Mouse (Mus musculus) ovary, adult 2 months (tissue): Measurements from ENCODE around the gene Il11ra1. TPM values are rescaled to one million over a fixed set of nuclear protein-coding genes. Genes with fewer than 3 reads are reported as not detected.

Experiments
- polyA plus RNA-seq: library from polyadenylated mRNA; depleted of rRNA; stranded (reverse); fragments of >200 nt; gene quantifications from 2 replicates; pipeline ENCODE4 v1.2.3, GENCODE M21; 2012; rRNA removed

The Il11ra1 gene
- polyA plus RNA-seq = 162 and 259 TPM in 2 replicates

GRCm38 (mm10) chr4:41699783-41700182 is at the start of gene Il11ra1:
TSS of gene Il11ra1 (plus strand) at chr4:41699989.

GRCm38 (mm10) chr4:41696930-41697841 is 2.6 kb upstream of the Il11ra1 start, which contains the start of gene Cntfr:
TSS of gene Cntfr (minus strand) at chr4:41697089.

GRCm38 (mm10) chr4:41713197-41714067 is 13.6 kb downstream of the Il11ra1 start, which contains the start of gene Rpp25l:
TSS of gene Rpp25l (minus strand) at chr4:41713534.

GRCm38 (mm10) chr4:41722918-41723351 is 23.1 kb downstream of the Il11ra1 start, which contains the start of gene Dctn3:
TSS of gene Dctn3 (minus strand) at chr4:41723170.

GRCm38 (mm10) chr4:41731052-41731765 is 31.4 kb downstream of the Il11ra1 start, which contains the start of gene Arid3c:
TSS of gene Arid3c (minus strand) at chr4:41731142.

GRCm38 (mm10) chr4:41754797-41755337 is 55.1 kb downstream of the Il11ra1 start, which contains the start of gene Galt:
TSS of gene Galt (plus strand) at chr4:41755228.

GRCm38 (mm10) chr4:41755338-41756305 is 55.8 kb downstream of the Il11ra1 start, which contains the start of gene Sigmar1:
TSS of gene Sigmar1 (minus strand) at chr4:41756157.

GRCm38 (mm10) chr4:41774002-41774401 is 74.2 kb downstream of the Il11ra1 start, which contains the start of gene Ccl27a:
TSS of gene Ccl27a (minus strand) at chr4:41774247.

Other genes with a start within 250 kb of the Il11ra1 start
- 1.7 and 2.6 TPM in 2 replicates for gene Kif24, start 235.1 kb upstream of the Il11ra1 start, polyA plus RNA-seq
- gene Nudt2, start 234.8 kb upstream of the Il11ra1 start, polyA plus RNA-seq = 10.4 and 11.9 TPM in 2 replicates
- 8.8 and 9.1 TPM in 2 replicates for gene AI464131, start 196.9 kb upstream of the Il11ra1 start, polyA plus RNA-seq
- 36.8 and 36.9 TPM in 2 replicates for gene 1110017D15Rik, start 182.7 kb upstream of the Il11ra1 start, polyA plus RNA-seq
- gene Fam219a, start 130.5 kb upstream of the Il11ra1 start, polyA plus RNA-seq = 39.7 and 44.1 TPM in 2 replicates
- gene Dnaic1, start 130.2 kb upstream of the Il11ra1 start, polyA plus RNA-seq = 7.8 and 7.9 TPM in 2 replicates
- gene Enho, start 59.7 kb upstream of the Il11ra1 start, polyA plus RNA-seq = 37.4 and 45.6 TPM in 2 replicates
- 21.2 and 25.5 TPM in 2 replicates for gene Cntfr, start 2.9 kb upstream of the Il11ra1 start, polyA plus RNA-seq
- 65.6 and 76.5 TPM in 2 replicates for gene Rpp25l, start 13.5 kb downstream of the Il11ra1 start, polyA plus RNA-seq
- gene Dctn3, start 23.2 kb downstream of the Il11ra1 start, polyA plus RNA-seq = 61.0 and 63.4 TPM in 2 replicates
- 0.09 TPM in 1 of 2 replicates, not detected in the other for gene Arid3c, start 31.2 kb downstream of the Il11ra1 start, polyA plus RNA-seq
- 85.7 and 104 TPM in 2 replicates for gene Galt, start 55.2 kb downstream of the Il11ra1 start, polyA plus RNA-seq
- 128 and 145 TPM in 2 replicates for gene Sigmar1, start 56.2 kb downstream of the Il11ra1 start, polyA plus RNA-seq
- 54.6 and 69.8 TPM in 2 replicates for gene Ccl27a, start 74.3 kb downstream of the Il11ra1 start, polyA plus RNA-seq
- 1.9 and 12.9 TPM in 2 replicates for gene Gm21541, start 203.6 kb downstream of the Il11ra1 start, polyA plus RNA-seq
- 3.1 and 5.0 TPM in 2 replicates for gene Gm20878, start 241.6 kb downstream of the Il11ra1 start, polyA plus RNA-seq